Mouse (Mus musculus) hindbrain, embryonic 16.5 days (tissue): Measurements from ENCODE around the gene Uhmk1. TPM values are rescaled to one million over a fixed set of nuclear protein-coding genes. Genes with fewer than 3 reads are reported as not detected.
"Not testable (repeated sequence)": the region's sequence is repeated elsewhere in the genome, so short reads cannot be mapped to it uniquely, and the experiment has no call there.

ENCODE experiments used
- ATAC-seq: fragments of 200-750 bp; cut with Nextera tagmentation; 2 replicates; pipeline ENCODE4 v1.8.0; 2017; ENCODE audit warnings: moderate TSS enrichment, moderate library complexity
- H3K27ac ChIP-seq: fragments of 300-500 bp; sonication (generic); 2 replicates; pipeline ENCODE4 v1.5.1; 2014; ENCODE audit warnings: low read depth, mild to moderate bottlenecking, control low read depth, low read length, moderate library complexity
- H3K27me3 ChIP-seq: fragments of 300-500 bp; sonication (generic); replicated peaks from 2 replicates; pipeline ENCODE4 v1.6.1; 2014; ENCODE audit warnings: low read length; ENCODE audit not compliant: control insufficient read depth, insufficient read depth
- H3K36me3 ChIP-seq: fragments of 300-500 bp; sonication (generic); 2 replicates; pipeline ENCODE4 v1.6.1; 2014; ENCODE audit warnings: mild to moderate bottlenecking, low read length, moderate library complexity, mixed read lengths; ENCODE audit not compliant: control insufficient read depth, insufficient read depth
- H3K4me1 ChIP-seq: fragments of 300-500 bp; sonication (generic); 2 replicates; pipeline ENCODE4 v1.6.1; 2014; ENCODE audit warnings: low read depth, low read length; ENCODE audit not compliant: control insufficient read depth, insufficient read depth
- H3K4me2 ChIP-seq: fragments of 300-500 bp; sonication (generic); 2 replicates; pipeline ENCODE4 v1.6.1; 2014; ENCODE audit warnings: mild to moderate bottlenecking, low read length, control low read depth, moderate library complexity
- H3K4me3 ChIP-seq: fragments of 300-500 bp; sonication (generic); 2 replicates; pipeline ENCODE4 v1.5.1; 2014; ENCODE audit warnings: mild to moderate bottlenecking, low read length, control low read depth, moderate library complexity
- H3K9ac ChIP-seq: fragments of 300-500 bp; sonication (generic); 2 replicates; pipeline ENCODE4 v1.6.1; 2014; ENCODE audit warnings: low read depth, mild to moderate bottlenecking, control low read depth, low read length, moderate library complexity
- H3K9me3 ChIP-seq: fragments of 300-500 bp; sonication (generic); 2 replicates; pipeline ENCODE4 v1.6.1; 2014; ENCODE audit warnings: mild to moderate bottlenecking, low read length, moderate library complexity; ENCODE audit not compliant: control insufficient read depth
- WGBS: fragments of 180-500 bp; shearing (Covaris S2); extraction: QIAGEN DNeasy Blood & Tissue Kit; methylation state at CpG from one replicate; pipeline ENCODE4 v1.1.7; 2014; 5-methylcytosine and 5-hydroxymethylcytosine counted together
- polyA plus RNA-seq: library from polyadenylated mRNA; unstranded; fragments of >200 nt; fragmentation: Nextera tagmentation; extraction: Ambion mirVana; gene quantifications from 2 replicates; pipeline ENCODE4 v1.2.1, GENCODE M21; 2015

Uhmk1 gene
- 8.1 and 10.4 TPM in 2 replicates for polyA plus RNA-seq

- Histone ChIP-seq H3K4me1 (peaks cover 11% of the 10 kb centered on the region), H3K36me3 (peaks cover 8% of the 10 kb centered on the region), H3K27ac (peak within 1 kb of the TSS; percentile 79), H3K9ac (peak within 1 kb of the TSS; percentile 82), H3K27me3 (peaks cover 3% of the 10 kb centered on the region), H3K9me3 (no peaks in the 10 kb centered on the region), H3K4me2 (peak within 1 kb of the TSS; percentile 79), H3K4me3 (peak within 1 kb of the TSS; percentile 58)
- WGBS: under 1% methylated on average over 60 of the region's 70 CpGs
- peak; percentile 99 for ATAC-seq
Observed at GRCm38 (mm10) chr1:170214757-170215522, at the start of gene Uhmk1. Gene Uhmk1, minus strand, starts transcription at chr1:170215397.

GRCm38 (mm10) chr1:170255560-170255910 is 40.3 kb upstream of the Uhmk1 start:
- Histone ChIP-seq H3K27me3 (no peaks in the 10 kb centered on the region), H3K4me3 (peak overlapping the region; percentile 74), H3K4me2 (peak overlapping the region; percentile 70), H3K4me1 (peaks cover 3% of the 10 kb centered on the region; the same call in 1 of the 2 replicates), H3K27ac (peak overlapping the region; percentile 39; the same call in 1 of the 2 replicates), H3K9me3 (no peaks in the 10 kb centered on the region), H3K9ac (peak overlapping the region; percentile 85), H3K36me3 (no peaks in the 10 kb centered on the region)
- WGBS: 3% methylated on average over 28 of the region's 32 CpGs
- peak; percentile 100 for ATAC-seq

GRCm38 (mm10) chr1:170254893-170255559 is 39.8 kb upstream of the Uhmk1 start:
- Histone ChIP-seq H3K36me3 (no peaks in the 10 kb centered on the region), H3K9ac (peak overlapping the region; percentile 85), H3K4me3 (peak overlapping the region; percentile 74), H3K4me1 (peaks cover 3% of the 10 kb centered on the region; the same call in 1 of the 2 replicates), H3K27ac (peak overlapping the region; percentile 39; the same call in 1 of the 2 replicates), H3K27me3 (no peaks in the 10 kb centered on the region), H3K4me2 (peak overlapping the region; percentile 70), H3K9me3 (no peaks in the 10 kb centered on the region)
- ATAC-seq: peak; percentile 78
- WGBS: 28% methylated on average over 29 of the region's 30 CpGs

- H3K36me3 ChIP-seq: no peaks in the 10 kb centered on the region
- no peak overlapping the region for H3K9ac ChIP-seq
- ATAC-seq: no peak
- WGBS: 92% methylated on average over 3 of the region's 3 CpGs
- H3K9me3 ChIP-seq: no peaks in the 10 kb centered on the region
- H3K4me1 ChIP-seq: no peaks in the 10 kb centered on the region
- H3K4me2 ChIP-seq: no peak overlapping the region
- no peak overlapping the region for H3K27ac ChIP-seq
- no peaks in the 10 kb centered on the region; the same call in 1 of the 2 replicates for H3K27me3 ChIP-seq
- no peak overlapping the region for H3K4me3 ChIP-seq
Observed at GRCm38 (mm10) chr1:170245016-170245415, 29.8 kb upstream of the Uhmk1 start.

GRCm38 (mm10) chr1:170232688-170233087 is 17.5 kb upstream of the Uhmk1 start, which contains the start of gene Sh2d1b2:
Gene Sh2d1b2, plus strand, starts transcription at chr1:170232749.
- H3K4me1 ChIP-seq, H3K36me3 ChIP-seq, H3K27ac ChIP-seq, ATAC-seq, H3K9me3 ChIP-seq, H3K27me3 ChIP-seq, H3K9ac ChIP-seq, H3K4me3 ChIP-seq, H3K4me2 ChIP-seq: not testable (repeated sequence)
- WGBS: 78% methylated on average over 5 of the region's 6 CpGs

GRCm38 (mm10) chr1:170223276-170223675 is 8.1 kb upstream of the Uhmk1 start:
- no peak overlapping the region for H3K4me2 ChIP-seq
- no peaks in the 10 kb centered on the region for H3K9me3 ChIP-seq
- WGBS: 83% methylated on average over 2 of the region's 2 CpGs
- no peak overlapping the region for H3K4me3 ChIP-seq
- no peaks in the 10 kb centered on the region for H3K27me3 ChIP-seq
- no peak for ATAC-seq
- no peak overlapping the region for H3K9ac ChIP-seq
- no peaks in the 10 kb centered on the region for H3K4me1 ChIP-seq
- no peaks in the 10 kb centered on the region for H3K36me3 ChIP-seq
- no peak overlapping the region for H3K27ac ChIP-seq

GRCm38 (mm10) chr1:170220351-170220750 is 5.2 kb upstream of the Uhmk1 start:
- ATAC-seq: no peak

GRCm38 (mm10) chr1:170218091-170218884 is 3.1 kb upstream of the Uhmk1 start:
- no peak overlapping the region for H3K4me3 ChIP-seq
- H3K27ac ChIP-seq: no peak overlapping the region
- H3K4me2 ChIP-seq: no peak overlapping the region
- WGBS: 81% methylated on average over 6 of the region's 6 CpGs
- peaks cover 3% of the 10 kb centered on the region for H3K27me3 ChIP-seq
- no peak for ATAC-seq
- no peaks in the 10 kb centered on the region for H3K36me3 ChIP-seq
- H3K4me1 ChIP-seq: peaks cover 10% of the 10 kb centered on the region
- H3K9me3 ChIP-seq: no peaks in the 10 kb centered on the region
- H3K9ac ChIP-seq: no peak overlapping the region

More at GRCm38 (mm10) chr1:170220351-170220750, 5.2 kb upstream of the Uhmk1 start:
- Histone ChIP-seq H3K4me3 (no peak overlapping the region), H3K4me2 (no peak overlapping the region), H3K36me3 (no peaks in the 10 kb centered on the region), H3K27ac (no peak overlapping the region), H3K4me1 (0 out of 2 replicates have a peak, but pooled peaks cover 3% of the 10 kb centered on the region), H3K27me3 (peaks cover 3% of the 10 kb centered on the region), H3K9me3 (no peaks in the 10 kb centered on the region), H3K9ac (no peak overlapping the region)
